Mouse (Mus musculus) embryo, embryonic 10 days (tissue): ENCODE measurements around the gene Sctr.

ENCODE experiments used
- DNase-seq: peaks from one replicate; pipeline ENCODE4 v3.0.0-alpha.2; 2015; ENCODE audit warnings: low spot score

Sctr gene

GRCm38 (mm10) chr1:120027693-120028092 lies 21.0 kb downstream of the Sctr start:
- DNase-seq, result no peak

DNA sequence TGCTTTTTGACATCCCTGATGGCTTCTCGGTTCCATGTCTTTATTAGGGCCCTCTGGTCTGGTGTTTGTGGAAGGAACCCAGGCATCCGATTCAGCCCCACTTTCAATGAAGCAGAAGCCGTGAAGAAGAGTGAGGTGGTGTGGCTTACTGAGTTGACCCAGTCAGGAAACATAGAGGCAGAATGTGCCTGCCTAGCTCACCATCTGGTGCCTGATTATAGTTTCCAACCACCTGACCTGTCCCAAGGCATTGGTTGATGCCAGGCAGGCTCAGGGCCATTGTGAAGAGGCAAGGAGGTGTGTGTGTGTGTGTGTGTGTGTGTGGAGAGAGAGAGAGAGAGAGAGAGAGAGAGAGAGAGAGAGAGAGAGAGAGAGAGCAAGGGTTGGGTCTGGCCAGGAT lies 23.8 kb downstream of the Sctr start:
- no peak for DNase-seq

GRCm38 (mm10) chr1:120032804-120033468 lies 26.2 kb downstream of the Sctr start:
- DNase-seq, result peak; percentile 89

- DNase-seq, result no peak
Measured at GRCm38 (mm10) chr1:120033469-120033854, 26.8 kb downstream of the Sctr start.

DNA sequence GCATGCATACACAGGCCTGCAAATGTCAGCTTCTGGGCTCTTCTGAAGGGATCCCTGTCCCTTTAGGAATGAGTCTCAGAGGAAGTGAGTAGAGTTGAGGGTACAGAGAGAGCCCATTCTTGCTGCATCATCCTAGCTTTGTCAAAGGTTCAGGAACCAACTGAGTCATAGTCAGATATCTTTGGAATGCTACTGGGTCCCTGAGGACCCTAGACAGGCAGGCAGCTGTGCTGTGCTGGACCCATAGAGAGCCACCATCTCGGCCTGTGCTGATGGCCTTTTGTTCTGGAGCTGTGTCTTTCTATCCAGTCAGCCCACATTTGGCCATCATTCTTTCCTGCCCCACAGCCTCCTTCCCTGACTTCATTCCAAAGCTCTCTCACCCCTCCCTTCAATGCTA lies 28.1 kb downstream of the Sctr start:
- no peak for DNase-seq

DNA sequence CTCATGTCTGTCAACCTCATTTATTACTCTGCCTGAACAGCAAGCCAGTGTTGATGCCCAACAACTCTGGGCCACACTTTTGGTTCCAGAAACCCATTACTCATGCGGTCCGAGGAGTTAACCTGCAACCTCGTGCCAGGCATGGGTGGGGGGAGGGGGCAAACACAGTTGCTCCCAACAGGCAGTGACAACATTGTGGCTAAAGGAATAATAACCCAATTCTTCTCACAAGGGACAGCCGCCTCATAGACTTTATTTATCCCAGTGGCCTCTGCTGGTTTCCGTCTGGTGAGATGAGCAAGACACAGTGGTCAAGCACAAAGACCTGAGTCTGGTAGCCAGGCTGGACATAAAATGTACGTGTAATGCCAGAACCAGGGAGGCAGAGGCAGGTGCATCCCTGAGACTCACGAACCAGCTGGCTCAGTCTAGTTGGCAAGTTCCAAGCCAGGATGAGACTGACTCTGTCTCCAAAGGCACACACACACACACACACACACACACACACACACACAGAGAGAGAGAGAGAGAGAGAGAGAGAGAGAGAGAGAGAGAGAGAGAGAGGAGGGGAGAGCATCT lies 28.9 kb downstream of the Sctr start:
- DNase-seq, result no peak

DNA sequence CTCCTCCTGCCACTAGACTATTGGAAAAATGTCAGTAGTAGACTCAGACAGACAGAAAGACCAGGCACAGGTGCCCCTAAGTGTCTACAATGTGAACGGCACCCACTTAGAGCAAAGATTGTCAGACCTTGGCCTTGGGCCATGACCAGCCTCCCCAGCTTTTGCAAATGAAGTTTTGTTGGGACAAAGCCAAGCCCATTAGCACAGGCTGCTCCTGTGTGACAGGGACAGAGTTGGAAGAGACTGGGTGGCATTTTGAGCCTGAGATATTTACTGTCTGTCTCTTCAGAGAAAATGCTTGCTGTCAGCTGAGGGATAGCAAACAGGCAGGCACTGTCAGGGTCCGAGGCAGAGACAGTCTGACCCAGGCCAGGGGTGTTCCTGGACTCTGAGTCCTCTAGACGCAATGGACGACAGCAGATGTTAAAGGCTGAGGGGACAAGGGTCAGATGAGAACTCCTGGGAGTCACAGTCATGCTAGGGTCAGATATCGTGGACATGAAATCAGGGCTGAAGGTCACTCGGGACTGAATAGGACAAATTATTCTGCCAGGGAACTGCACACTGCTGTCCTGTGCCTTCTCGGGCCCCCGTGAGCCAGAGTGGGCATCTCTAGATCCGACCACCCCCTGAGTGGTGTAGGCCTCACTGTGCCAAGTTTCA lies 30.5 kb downstream of the Sctr start:
- DNase-seq, result no peak

DNA sequence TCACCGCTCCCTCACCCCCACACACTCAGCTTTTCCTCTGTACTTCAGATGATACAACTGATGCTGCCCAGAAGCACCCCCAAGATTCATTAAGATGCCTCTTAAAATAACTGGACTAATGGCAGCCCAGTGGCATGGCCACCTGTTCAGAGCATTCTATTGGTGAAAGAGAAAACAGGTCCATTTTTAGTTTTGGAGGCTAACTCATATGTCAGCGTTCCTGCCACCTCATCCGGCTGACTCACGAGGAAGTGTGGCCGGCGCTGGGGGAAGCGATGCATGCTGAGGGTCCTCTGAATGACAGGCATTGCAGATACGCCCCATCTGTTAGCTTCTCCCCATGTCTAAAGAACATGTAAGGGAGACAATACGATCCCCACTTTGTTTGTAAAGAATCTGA lies 31.9 kb downstream of the Sctr start:
- no peak for DNase-seq

GRCm38 (mm10) chr1:120042421-120042820 lies 35.7 kb downstream of the Sctr start:
- DNase-seq, result no peak

GRCm38 (mm10) chr1:120044584-120044983 lies 37.9 kb downstream of the Sctr start:
- no peak for DNase-seq

GRCm38 (mm10) chr1:120047325-120047724 lies 40.6 kb downstream of the Sctr start:
- DNase-seq, result no peak

DNA sequence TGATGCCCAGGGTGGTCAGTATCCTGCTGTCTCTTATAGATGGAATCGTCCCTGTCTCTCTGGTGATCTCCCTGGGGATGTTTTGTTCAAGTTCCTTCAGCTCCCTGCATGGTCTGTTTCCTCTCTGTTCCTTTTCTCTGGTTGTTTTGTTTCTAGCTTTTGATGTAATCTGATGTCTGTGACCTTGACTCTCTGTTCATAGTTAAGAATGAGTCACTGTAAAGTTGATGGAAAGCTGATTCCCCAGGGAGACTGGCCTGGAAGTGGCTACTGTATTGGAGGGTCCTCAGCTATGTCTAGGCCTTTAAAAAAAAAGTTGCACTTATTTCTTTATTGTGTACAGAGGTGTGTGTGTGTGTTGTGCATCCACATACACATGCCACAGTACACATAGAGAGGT lies 44.4 kb downstream of the Sctr start:
- no peak for DNase-seq

GRCm38 (mm10) chr1:120054997-120055396 lies 48.3 kb downstream of the Sctr start:
- no peak for DNase-seq

DNA sequence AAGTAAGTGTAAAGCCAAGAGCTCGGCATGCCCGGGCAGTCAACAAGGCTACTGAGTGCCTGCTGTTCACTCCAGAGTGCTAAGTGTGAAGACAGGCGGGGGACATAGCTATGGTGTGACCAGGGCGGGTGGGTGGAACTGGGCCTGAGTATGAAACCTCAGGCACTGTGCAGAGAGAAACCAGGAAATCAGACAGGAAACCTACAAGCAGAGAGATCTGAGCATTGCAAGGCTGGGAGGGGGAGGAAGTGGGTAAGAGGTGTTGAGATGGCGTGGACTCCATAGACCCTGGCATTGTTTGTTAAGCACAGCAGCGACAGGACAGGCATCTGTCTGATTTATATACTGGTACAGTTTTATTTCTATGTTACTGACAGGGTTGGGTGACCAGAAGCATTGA lies 48.8 kb downstream of the Sctr start:
- no peak for DNase-seq

DNA sequence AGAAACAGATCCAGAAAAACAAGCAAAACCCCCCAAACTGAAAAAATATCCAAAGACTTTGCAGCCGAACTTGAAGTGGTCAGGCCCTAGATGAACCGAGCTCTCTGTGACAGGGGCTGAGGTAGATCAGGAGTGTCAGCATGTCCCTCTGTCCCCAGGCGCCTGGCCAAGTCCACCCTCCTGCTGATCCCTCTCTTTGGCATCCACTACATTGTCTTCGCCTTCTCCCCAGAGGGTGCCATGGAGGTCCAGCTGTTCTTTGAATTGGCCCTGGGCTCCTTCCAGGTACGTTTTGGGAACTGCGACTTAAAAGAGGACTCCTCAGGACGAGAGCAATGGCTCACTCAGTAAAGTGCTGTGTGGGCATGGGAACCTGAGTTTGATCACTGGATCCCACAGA lies 49.5 kb downstream of the Sctr start:
- no peak for DNase-seq

DNA sequence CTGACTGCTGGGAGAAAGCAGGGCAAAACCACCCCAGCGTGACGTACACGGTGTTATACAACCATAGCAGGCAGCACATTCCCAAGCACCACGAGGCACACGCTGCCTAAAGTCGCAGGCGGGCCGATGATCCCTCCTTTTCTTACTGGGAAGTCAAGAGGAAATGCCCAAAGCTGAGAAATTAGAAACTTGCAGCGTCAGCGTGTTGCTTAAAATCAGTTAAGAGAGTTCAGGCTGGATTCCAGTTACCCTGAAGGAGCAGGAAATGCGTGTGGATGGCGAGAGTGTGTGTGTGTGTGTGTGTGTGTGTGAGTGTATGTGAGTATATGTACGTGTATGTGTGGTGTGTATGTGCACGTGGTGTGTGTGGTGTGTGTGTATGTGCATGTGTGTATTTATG lies 50.4 kb downstream of the Sctr start:
- no peak for DNase-seq

- no peak for DNase-seq
Measured at GRCm38 (mm10) chr1:120057674-120058430, 51.2 kb downstream of the Sctr start.

DNA sequence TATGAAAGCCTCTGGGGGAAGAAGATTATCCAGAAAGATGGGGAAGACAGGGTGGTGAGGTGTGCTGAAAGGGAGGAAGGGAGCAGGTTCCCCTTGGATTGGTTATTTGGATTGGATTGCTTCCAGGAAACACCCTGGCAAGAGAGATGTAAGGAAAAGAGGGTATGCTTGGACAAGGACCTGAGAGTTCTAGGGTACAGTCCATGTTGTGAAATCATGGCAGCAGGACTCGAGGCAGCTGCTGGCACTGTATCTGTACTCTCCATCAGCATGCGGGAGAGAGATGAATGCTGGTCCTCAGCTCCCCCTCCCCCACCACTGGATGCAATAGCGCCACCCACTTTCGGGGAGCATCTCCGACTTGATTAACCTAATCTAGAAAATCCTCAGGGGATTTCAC lies 54.0 kb downstream of the Sctr start:
- DNase-seq, result no peak

DNA sequence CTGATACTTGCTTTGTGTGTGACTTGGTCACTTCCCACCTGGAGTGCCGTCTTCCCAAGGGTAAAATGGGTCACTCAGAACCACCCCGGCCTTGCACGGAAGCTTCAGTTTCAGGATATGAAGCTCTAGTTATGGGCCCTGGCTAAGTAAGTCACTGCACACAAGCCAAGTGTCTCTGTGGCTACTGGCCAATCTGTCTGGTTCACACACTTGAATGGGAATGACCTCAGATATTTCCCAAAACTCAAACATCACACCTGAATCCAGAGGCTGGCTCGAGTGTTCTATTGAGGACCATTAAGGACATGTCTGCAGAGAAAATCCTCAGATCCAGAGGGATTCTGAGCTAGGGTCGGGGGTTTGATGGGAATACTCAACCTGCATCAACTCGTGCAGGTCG lies 55.5 kb downstream of the Sctr start:
- DNase-seq, result no peak

GRCm38 (mm10) chr1:120064036-120064682 lies 57.5 kb downstream of the Sctr start:
- no peak for DNase-seq

DNA sequence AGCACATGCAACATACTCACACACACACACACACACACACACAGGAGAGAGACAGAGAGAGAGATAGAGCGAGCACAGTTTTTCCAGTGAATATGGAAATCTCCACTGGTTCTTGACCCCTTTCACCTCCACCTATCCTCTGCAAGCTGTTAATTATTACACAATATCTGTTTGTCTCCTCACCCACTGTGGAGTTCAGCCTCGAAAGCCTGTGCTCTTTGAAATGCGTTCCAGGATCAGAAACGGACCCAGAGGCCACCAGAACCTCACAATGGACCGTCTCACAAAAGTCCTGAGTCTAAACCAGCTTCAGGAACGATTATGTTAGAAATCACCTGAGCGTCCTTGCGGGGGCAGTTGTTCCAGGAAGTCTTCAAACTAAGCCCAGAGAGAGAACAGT lies 59.5 kb downstream of the Sctr start:
- no peak for DNase-seq

DNA sequence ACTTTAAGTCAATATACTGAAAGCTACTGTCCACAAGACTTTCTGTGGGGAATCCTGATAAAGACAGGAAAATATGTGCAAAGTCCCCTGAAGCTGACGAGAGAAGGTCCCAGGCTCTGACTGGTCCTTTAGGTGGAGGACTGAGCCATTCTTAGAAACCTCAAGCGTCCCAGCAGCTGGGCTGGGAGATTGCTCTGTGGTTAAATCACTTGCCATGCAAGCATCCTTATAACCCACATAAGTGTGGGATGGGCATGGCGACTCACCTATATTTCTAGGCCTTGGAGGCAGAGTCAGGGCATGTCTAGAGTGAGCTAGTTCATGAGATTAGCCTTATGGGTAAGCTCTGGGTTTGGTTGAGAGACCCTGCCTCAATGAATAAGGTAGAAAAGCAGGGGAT lies 59.9 kb downstream of the Sctr start:
- DNase-seq, result no peak

DNA sequence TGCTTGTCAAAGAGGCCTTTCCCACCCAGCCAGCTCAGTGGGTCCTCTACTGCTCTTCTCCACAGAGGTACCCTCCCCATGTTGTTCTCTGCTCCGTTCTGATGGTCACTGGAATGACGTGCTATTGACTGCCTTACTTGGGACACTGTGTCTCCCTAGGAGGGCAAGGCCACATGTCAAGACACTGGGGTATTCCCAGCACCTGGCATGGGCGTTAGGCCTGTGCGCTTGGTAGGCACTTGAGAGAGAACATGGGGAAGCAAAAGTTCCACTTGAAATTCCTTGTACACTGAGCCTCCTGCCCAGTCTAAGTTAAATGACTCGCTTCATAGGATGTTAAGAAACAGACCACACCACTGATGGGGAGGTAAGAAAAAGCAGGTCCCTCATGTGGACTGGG lies 62.4 kb downstream of the Sctr start:
- DNase-seq, result no peak
